9 mouse cellular contexts compared by ENCODE assay signal in genomic region chr5:121592816-121593407, GRCm38 (mm10). TPM values are rescaled to one million over a fixed set of nuclear protein-coding genes. Genes with fewer than 3 reads are reported as not detected.
DNase-seq lines count a peak whose midpoint lies in the region; ATAC-seq and TF ChIP-seq lines count a peak whose summit lies in the region.
"Had no signal": no experiment of that assay in that cellular context is flagged by ENCODE, and none has a peak within 500 bp of the region (broad histone marks: within the 10 kb centered on the region; RNA-seq: fewer than 3 reads in every experiment).

No protein-coding gene starts in this region.

- no peak overlapping the region for H3K27ac ChIP-seq in forebrain, embryonic 14.5 days (ENCODE audit: low read depth, low read length)
- peak overlapping the region; percentile 93 for H3K27ac ChIP-seq in limb, embryonic 12.5 days
- H3K27ac ChIP-seq in neural tube, embryonic 12.5 days: no peak overlapping the region

- no peaks in the 10 kb centered on the region for H3K9me3 ChIP-seq in E14TG2a.4 (ENCODE audit: low read length)
- no peaks in the 10 kb centered on the region for H3K9me3 ChIP-seq in forebrain, embryonic 14.5 days (replicated peaks; ENCODE audit: control insufficient read depth, low read length)
- H3K9me3 ChIP-seq in limb, embryonic 12.5 days: no peaks in the 10 kb centered on the region
- H3K9me3 ChIP-seq in neural tube, embryonic 12.5 days: no peaks in the 10 kb centered on the region

- peak; percentile 54 for ATAC-seq in forebrain, embryonic 14.5 days
- peak; percentile 53; the same call in 1 of the 2 replicates for ATAC-seq in limb, embryonic 12.5 days (ENCODE audit: insufficient number of reproducible peaks, insufficient read depth, low FRiP score, low TSS enrichment, low read depth)
- ATAC-seq in neural tube, embryonic 12.5 days (ENCODE audit: low FRiP score, low read depth): peak; percentile 61

- peaks cover 39% of the 10 kb centered on the region for H3K36me3 ChIP-seq in E14TG2a.4 (ENCODE audit: insufficient read depth, low read length)
- H3K36me3 ChIP-seq in forebrain, embryonic 14.5 days (ENCODE audit: control insufficient read depth, insufficient read depth, low read length): no peaks in the 10 kb centered on the region
- peaks cover 10% of the 10 kb centered on the region; the same call in 1 of the 2 replicates for H3K36me3 ChIP-seq in limb, embryonic 12.5 days
- H3K36me3 ChIP-seq in neural tube, embryonic 12.5 days: no peaks in the 10 kb centered on the region

- H3K4me2 ChIP-seq in forebrain, embryonic 14.5 days (ENCODE audit: low read length): peak overlapping the region; percentile 93
- peak overlapping the region; percentile 91 for H3K4me2 ChIP-seq in limb, embryonic 12.5 days
- H3K4me2 ChIP-seq in neural tube, embryonic 12.5 days (replicated peaks): peak overlapping the region; percentile 97

- 4% methylated on average over 30 of the region's 33 CpGs for WGBS in forebrain, embryonic 14.5 days
- WGBS in limb, embryonic 12.5 days: 4% methylated on average over 33 of the region's 33 CpGs
- WGBS in neural tube, embryonic 12.5 days: 5% methylated on average over 33 of the region's 33 CpGs

- TF ChIP-seq CTCF in E14TG2a.4 (conservative IDR thresholded peaks at IDR 0.05; ENCODE audit: low read length): no peak

- intact Hi-C loops in gastrocnemius, postnatal 14 days (cut with DNase I; ENCODE audit: low total_unique reads): no loop called here

- DNase-seq in gastrocnemius, adult 18-20 months (ENCODE audit: low spot score): peak; percentile 27
- DNase-seq in gastrocnemius, postnatal 14 days: no peak
- no peak for DNase-seq in forebrain, embryonic 14.5 days (ENCODE audit: low spot score)
- no peak for DNase-seq in layer of hippocampus, adult 8-10 months (ENCODE audit: low spot score in 2 of 2)
- DNase-seq in cerebellum, adult 9-11 months: no peak

- H3K27me3 ChIP-seq in E14TG2a.4 (ENCODE audit: insufficient read depth, low read length): no peaks in the 10 kb centered on the region
- no peaks in the 10 kb centered on the region for H3K27me3 ChIP-seq in forebrain, embryonic 14.5 days (replicated peaks; ENCODE audit: control insufficient read depth, insufficient read depth, low read length)
- no peaks in the 10 kb centered on the region for H3K27me3 ChIP-seq in limb, embryonic 12.5 days
- no peaks in the 10 kb centered on the region for H3K27me3 ChIP-seq in neural tube, embryonic 12.5 days (replicated peaks)
- H3K27me3 ChIP-seq: Patski had no signal

- H3K4me3 ChIP-seq in E14TG2a.4 (replicated peaks; ENCODE audit: low read length): peak overlapping the region; percentile 89
- peak overlapping the region; percentile 70 for H3K4me3 ChIP-seq in forebrain, embryonic 14.5 days (ENCODE audit: low read depth, low read length)
- H3K4me3 ChIP-seq in limb, embryonic 12.5 days (replicated peaks): peak overlapping the region; percentile 81
- H3K4me3 ChIP-seq in neural tube, embryonic 12.5 days: peak overlapping the region; percentile 61

- H3K9ac ChIP-seq in forebrain, embryonic 14.5 days (ENCODE audit: low read length): peak overlapping the region; percentile 74
- H3K9ac ChIP-seq in limb, embryonic 12.5 days (replicated peaks): peak overlapping the region; percentile 90
- peak overlapping the region; percentile 68 for H3K9ac ChIP-seq in neural tube, embryonic 12.5 days

- H3K4me1 ChIP-seq in E14TG2a.4 (replicated peaks; ENCODE audit: low read depth, low read length): peaks cover 75% of the 10 kb centered on the region
- H3K4me1 ChIP-seq in forebrain, embryonic 14.5 days (ENCODE audit: control insufficient read depth, insufficient read depth, low read length): peaks cover 8% of the 10 kb centered on the region
- peaks cover 29% of the 10 kb centered on the region for H3K4me1 ChIP-seq in limb, embryonic 12.5 days (replicated peaks)
- H3K4me1 ChIP-seq in neural tube, embryonic 12.5 days: peaks cover 8% of the 10 kb centered on the region

RNA-seq across cellular contexts. Expression of gene Aldh2, which starts 0.7 kb away (rescaled TPM):
- total RNA-seq in gastrocnemius, adult 18-20 months (2021): 100 to 1,000 TPM; 172 to 203 TPM
- 100 to 1,000 TPM; 104 to 113 TPM for total RNA-seq in gastrocnemius, postnatal 14 days (2021)
- polyA plus RNA-seq in forebrain, embryonic 14.5 days (2014; fragmentation: Nextera tagmentation; extraction: Ambion mirVana): 38.3 and 42.2 TPM in 2 replicates
- 236 and 264 TPM in 2 replicates for polyA plus RNA-seq in limb, embryonic 12.5 days (2016; fragmentation: Nextera tagmentation; extraction: Ambion mirVana)
- 122 and 130 TPM in 2 replicates for polyA plus RNA-seq in neural tube, embryonic 12.5 days (2016; fragmentation: Nextera tagmentation; extraction: Ambion mirVana)
- 100 to 1,000 TPM; 140 to 151 (median 146) TPM for total RNA-seq in layer of hippocampus, adult 8-10 months (2022)

RNA-seq across cellular contexts. Expression of gene Acad12, which starts 25.8 kb away (rescaled TPM):
- total RNA-seq in gastrocnemius, adult 18-20 months (2021): 10 to 100 TPM; 26.0 to 27.8 TPM
- total RNA-seq in gastrocnemius, postnatal 14 days (2021): 10 to 100 TPM; 13.3 to 14.8 TPM
- polyA plus RNA-seq in forebrain, embryonic 14.5 days (2014; fragmentation: Nextera tagmentation; extraction: Ambion mirVana): 1.1 and 1.2 TPM in 2 replicates
- polyA plus RNA-seq in limb, embryonic 12.5 days (2016; fragmentation: Nextera tagmentation; extraction: Ambion mirVana): 2.8 and 3.3 TPM in 2 replicates
- polyA plus RNA-seq in neural tube, embryonic 12.5 days (2016; fragmentation: Nextera tagmentation; extraction: Ambion mirVana): 1.2 and 1.5 TPM in 2 replicates
- total RNA-seq in layer of hippocampus, adult 8-10 months (2022): 1 to 10 TPM; 4.9 to 8.7 (median 7.0) TPM

RNA-seq across cellular contexts. Expression of gene Mapkapk5, which starts 47.2 kb away (rescaled TPM):
- 100 to 1,000 TPM; 133 to 140 TPM for total RNA-seq in gastrocnemius, adult 18-20 months (2021)
- 10 to 100 TPM; 57.3 to 64.1 TPM for total RNA-seq in gastrocnemius, postnatal 14 days (2021)
- 55.8 and 64.0 TPM in 2 replicates for polyA plus RNA-seq in forebrain, embryonic 14.5 days (2014; fragmentation: Nextera tagmentation; extraction: Ambion mirVana)
- polyA plus RNA-seq in limb, embryonic 12.5 days (2016; fragmentation: Nextera tagmentation; extraction: Ambion mirVana): 51.8 and 58.4 TPM in 2 replicates
- 64.0 and 69.6 TPM in 2 replicates for polyA plus RNA-seq in neural tube, embryonic 12.5 days (2016; fragmentation: Nextera tagmentation; extraction: Ambion mirVana)
- 10 to 100 TPM; 68.7 to 83.4 (median 75.2) TPM for total RNA-seq in layer of hippocampus, adult 8-10 months (2022)

RNA-seq across cellular contexts. Expression of gene Adam1a, which starts 47.6 kb away (rescaled TPM):
- total RNA-seq in gastrocnemius, adult 18-20 months (2021): 1 to 10 TPM; 1.7 to 2.0 TPM
- 1 to 10 TPM; 1.5 TPM for total RNA-seq in gastrocnemius, postnatal 14 days (2021)
- 2.2 and 3.2 TPM in 2 replicates for polyA plus RNA-seq in forebrain, embryonic 14.5 days (2014; fragmentation: Nextera tagmentation; extraction: Ambion mirVana)
- 1.8 and 1.9 TPM in 2 replicates for polyA plus RNA-seq in limb, embryonic 12.5 days (2016; fragmentation: Nextera tagmentation; extraction: Ambion mirVana)
- polyA plus RNA-seq in neural tube, embryonic 12.5 days (2016; fragmentation: Nextera tagmentation; extraction: Ambion mirVana): 2.9 and 3.0 TPM in 2 replicates
- total RNA-seq in layer of hippocampus, adult 8-10 months (2022): 10 to 100 TPM; 14.9 to 27.6 (median 19.2) TPM

RNA-seq across cellular contexts. Expression of gene Gm42878, which starts 47.6 kb away (rescaled TPM):
- not detected for total RNA-seq in gastrocnemius, adult 18-20 months (2021)
- not detected for total RNA-seq in gastrocnemius, postnatal 14 days (2021)
- polyA plus RNA-seq in forebrain, embryonic 14.5 days (2014; fragmentation: Nextera tagmentation; extraction: Ambion mirVana): not detected in 2 replicates
- not detected in 2 replicates for polyA plus RNA-seq in limb, embryonic 12.5 days (2016; fragmentation: Nextera tagmentation; extraction: Ambion mirVana)
- not detected in 2 replicates for polyA plus RNA-seq in neural tube, embryonic 12.5 days (2016; fragmentation: Nextera tagmentation; extraction: Ambion mirVana)
- 1 to 10 TPM in 1 of 4 experiments, not detected in 3; 1.5 TPM for total RNA-seq in layer of hippocampus, adult 8-10 months (2022)
